Mouse (Mus musculus) forebrain, embryonic 16.5 days (tissue): ENCODE data around the gene Mapk14. TPM values are rescaled to one million over a fixed set of nuclear protein-coding genes. Genes with fewer than 3 reads are reported as not detected.

Experiments used
- ATAC-seq: fragments of 200-750 bp; cut with Nextera tagmentation; 2 replicates; pipeline ENCODE4 v1.8.0; 2017; ENCODE audit warnings: mild to moderate bottlenecking, moderate library complexity
- H3K27ac ChIP-seq: fragments of 300-500 bp; sonication (generic); 2 replicates; pipeline ENCODE4 v1.5.1; 2014; ENCODE audit warnings: low read length, control low read depth
- H3K27me3 ChIP-seq: fragments of 300-500 bp; sonication (generic); replicated peaks from 2 replicates; pipeline ENCODE4 v1.6.1; 2014; ENCODE audit warnings: low read length; ENCODE audit not compliant: control insufficient read depth, insufficient read depth
- H3K36me3 ChIP-seq: fragments of 300-500 bp; sonication (generic); 2 replicates; pipeline ENCODE4 v1.6.1; 2014; ENCODE audit not compliant: control insufficient read depth, insufficient read depth
- H3K4me1 ChIP-seq: fragments of 300-500 bp; sonication (generic); replicated peaks from 2 replicates; pipeline ENCODE4 v1.6.1; 2014; ENCODE audit warnings: low read length; ENCODE audit not compliant: control insufficient read depth, insufficient read depth
- H3K4me2 ChIP-seq: fragments of 300-500 bp; sonication (generic); 2 replicates; pipeline ENCODE4 v1.6.1; 2014; ENCODE audit warnings: mild to moderate bottlenecking, low read length, control low read depth
- H3K4me3 ChIP-seq: fragments of 300-500 bp; sonication (generic); replicated peaks from 2 replicates; pipeline ENCODE4 v1.5.1; 2014; ENCODE audit warnings: mild to moderate bottlenecking, low read length, control low read depth
- H3K9ac ChIP-seq: fragments of 300-500 bp; sonication (generic); replicated peaks from 2 replicates; pipeline ENCODE4 v1.6.1; 2014; ENCODE audit warnings: low read depth, low read length, control low read depth
- H3K9me3 ChIP-seq: fragments of 300-500 bp; sonication (generic); 2 replicates; pipeline ENCODE4 v1.6.1; 2016; ENCODE audit warnings: low read length; ENCODE audit not compliant: control insufficient read depth
- WGBS: fragments of 180-500 bp; shearing (Covaris S2); extraction: QIAGEN DNeasy Blood & Tissue Kit; methylation state at CpG from one replicate; pipeline ENCODE4 v1.1.7; 2014; 5-methylcytosine and 5-hydroxymethylcytosine counted together
- polyA plus RNA-seq: library from polyadenylated mRNA; unstranded; fragments of >200 nt; fragmentation: Nextera tagmentation; extraction: Ambion mirVana; gene quantifications from 2 replicates; pipeline ENCODE4 v1.2.1, GENCODE M21; 2015

The Mapk14 gene
- polyA plus RNA-seq = 27.2 and 27.8 TPM in 2 replicates

- Histone ChIP-seq H3K9ac (peak within 1 kb of the TSS; percentile 94), H3K36me3 (no peaks in the 10 kb centered on the region), H3K4me3 (peak within 1 kb of the TSS; percentile 97), H3K27me3 (no peaks in the 10 kb centered on the region), H3K4me2 (peak within 1 kb of the TSS; percentile 63), H3K9me3 (no peaks in the 10 kb centered on the region), H3K4me1 (peaks cover 22% of the 10 kb centered on the region), H3K27ac (peak within 1 kb of the TSS; percentile 96)
- WGBS = under 1% methylated on average over 81 of the region's 86 CpGs
- peak; percentile 97 for ATAC-seq
Observed at GRCm38 (mm10) chr17:28690776-28691686, at the start of gene Mapk14. Gene Mapk14 (plus strand): TSS chr17:28691329.

DNA sequence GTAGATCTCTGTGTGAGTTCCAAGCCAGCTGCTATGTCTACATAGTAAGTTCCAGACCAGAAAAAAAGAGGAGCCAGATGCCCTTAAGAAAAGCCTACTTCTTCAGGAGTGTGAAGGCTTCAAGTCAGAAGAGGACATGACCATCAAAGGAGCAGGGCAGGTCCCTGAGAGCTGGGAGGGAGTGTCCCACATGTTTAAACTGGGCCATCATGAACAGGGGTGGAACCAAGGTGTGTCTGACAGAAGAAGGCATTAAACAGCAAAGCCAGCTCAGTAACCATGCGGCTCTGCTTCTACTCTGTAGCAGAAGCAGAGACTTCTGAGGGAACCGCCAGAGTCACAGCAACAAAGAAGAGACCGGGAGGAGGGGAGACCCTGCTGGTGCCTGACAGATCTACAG is 47.4 kb upstream of the Mapk14 start:
- WGBS = 39% methylated on average over 3 of the region's 3 CpGs

GRCm38 (mm10) chr17:28644112-28644511 is 47.0 kb upstream of the Mapk14 start:
- no peak for ATAC-seq
- no peak overlapping the region for H3K4me3 ChIP-seq
- no peaks in the 10 kb centered on the region for H3K4me1 ChIP-seq
- H3K9me3 ChIP-seq = no peaks in the 10 kb centered on the region
- H3K9ac ChIP-seq = no peak overlapping the region
- H3K27ac ChIP-seq = no peak overlapping the region
- no peak overlapping the region for H3K4me2 ChIP-seq
- 60% methylated on average over 4 of the region's 4 CpGs for WGBS
- no peaks in the 10 kb centered on the region for H3K27me3 ChIP-seq
- H3K36me3 ChIP-seq = no peaks in the 10 kb centered on the region

More for the DNA sequence above, 47.4 kb upstream of the Mapk14 start:
- no peak for ATAC-seq
- H3K27ac ChIP-seq = no peak overlapping the region
- H3K36me3 ChIP-seq = no peaks in the 10 kb centered on the region
- no peaks in the 10 kb centered on the region for H3K27me3 ChIP-seq
- H3K4me3 ChIP-seq = no peak overlapping the region
- no peaks in the 10 kb centered on the region for H3K9me3 ChIP-seq
- no peak overlapping the region for H3K4me2 ChIP-seq
- no peak overlapping the region for H3K9ac ChIP-seq
- H3K4me1 ChIP-seq = no peaks in the 10 kb centered on the region

- no peak for ATAC-seq
- Histone ChIP-seq H3K4me1 (no peaks in the 10 kb centered on the region), H3K27ac (no peak overlapping the region), H3K36me3 (no peaks in the 10 kb centered on the region), H3K27me3 (no peaks in the 10 kb centered on the region), H3K9me3 (no peaks in the 10 kb centered on the region), H3K9ac (no peak overlapping the region), H3K4me2 (no peak overlapping the region), H3K4me3 (no peak overlapping the region)
- 71% methylated on average over 3 of the region's 3 CpGs for WGBS
Observed at GRCm38 (mm10) chr17:28646221-28646620, 44.9 kb upstream of the Mapk14 start.

- no peak overlapping the region for H3K9ac ChIP-seq
- WGBS = 50% methylated on average over 6 of the region's 6 CpGs
- no peaks in the 10 kb centered on the region for H3K9me3 ChIP-seq
- no peak overlapping the region for H3K4me2 ChIP-seq
- no peaks in the 10 kb centered on the region for H3K27me3 ChIP-seq
- no peaks in the 10 kb centered on the region for H3K36me3 ChIP-seq
- ATAC-seq = no peak
- H3K4me1 ChIP-seq = no peaks in the 10 kb centered on the region
- no peak overlapping the region for H3K4me3 ChIP-seq
- no peak overlapping the region for H3K27ac ChIP-seq
Observed at GRCm38 (mm10) chr17:28648607-28649370, 42.3 kb upstream of the Mapk14 start.

- 65% methylated on average over 3 of the region's 3 CpGs for WGBS
- H3K9me3 ChIP-seq = no peaks in the 10 kb centered on the region
- no peak overlapping the region for H3K4me2 ChIP-seq
- no peak overlapping the region for H3K4me3 ChIP-seq
- H3K27me3 ChIP-seq = no peaks in the 10 kb centered on the region
- H3K27ac ChIP-seq = no peak overlapping the region
- no peaks in the 10 kb centered on the region for H3K36me3 ChIP-seq
- no peaks in the 10 kb centered on the region for H3K4me1 ChIP-seq
- H3K9ac ChIP-seq = no peak overlapping the region
- ATAC-seq = no peak
Observed at GRCm38 (mm10) chr17:28650268-28650667, 40.9 kb upstream of the Mapk14 start.

GRCm38 (mm10) chr17:28657936-28658335 is 33.2 kb upstream of the Mapk14 start:
- Histone ChIP-seq H3K4me1 (peaks cover 13% of the 10 kb centered on the region), H3K9ac (no peak overlapping the region), H3K9me3 (no peaks in the 10 kb centered on the region), H3K27ac (peak overlapping the region; percentile 10; the same call in 1 of the 2 replicates), H3K4me2 (no peak overlapping the region), H3K36me3 (no peaks in the 10 kb centered on the region), H3K27me3 (no peaks in the 10 kb centered on the region), H3K4me3 (no peak overlapping the region)
- ATAC-seq = peak; percentile 90
- WGBS = 5% methylated on average over 4 of the region's 4 CpGs

DNA sequence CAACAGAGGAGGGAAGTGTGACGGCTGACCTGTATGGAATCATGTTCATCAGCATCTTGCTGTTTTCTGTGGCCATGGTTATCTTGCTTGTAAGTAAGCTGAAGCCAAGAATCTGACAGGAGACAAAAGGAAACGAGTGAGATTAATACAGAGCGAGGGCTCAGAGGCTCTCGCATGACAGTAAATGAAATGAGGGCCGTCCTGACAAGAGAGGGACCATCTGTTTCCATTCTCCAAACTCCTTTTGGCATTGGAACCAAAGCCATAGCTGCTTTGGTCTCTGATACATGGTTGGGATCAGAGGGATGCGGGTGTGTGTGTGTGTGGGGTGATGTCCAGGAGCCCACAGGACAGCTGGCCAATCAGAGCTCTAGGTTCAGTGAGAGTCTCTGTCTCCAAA is 31.6 kb upstream of the Mapk14 start:
- Histone ChIP-seq H3K9me3 (no peaks in the 10 kb centered on the region), H3K4me2 (no peak overlapping the region), H3K4me3 (no peak overlapping the region), H3K9ac (no peak overlapping the region), H3K27ac (no peak overlapping the region), H3K36me3 (no peaks in the 10 kb centered on the region), H3K27me3 (no peaks in the 10 kb centered on the region), H3K4me1 (peaks cover 13% of the 10 kb centered on the region)
- ATAC-seq = no peak
- WGBS = 35% methylated on average over 6 of the region's 6 CpGs

DNA sequence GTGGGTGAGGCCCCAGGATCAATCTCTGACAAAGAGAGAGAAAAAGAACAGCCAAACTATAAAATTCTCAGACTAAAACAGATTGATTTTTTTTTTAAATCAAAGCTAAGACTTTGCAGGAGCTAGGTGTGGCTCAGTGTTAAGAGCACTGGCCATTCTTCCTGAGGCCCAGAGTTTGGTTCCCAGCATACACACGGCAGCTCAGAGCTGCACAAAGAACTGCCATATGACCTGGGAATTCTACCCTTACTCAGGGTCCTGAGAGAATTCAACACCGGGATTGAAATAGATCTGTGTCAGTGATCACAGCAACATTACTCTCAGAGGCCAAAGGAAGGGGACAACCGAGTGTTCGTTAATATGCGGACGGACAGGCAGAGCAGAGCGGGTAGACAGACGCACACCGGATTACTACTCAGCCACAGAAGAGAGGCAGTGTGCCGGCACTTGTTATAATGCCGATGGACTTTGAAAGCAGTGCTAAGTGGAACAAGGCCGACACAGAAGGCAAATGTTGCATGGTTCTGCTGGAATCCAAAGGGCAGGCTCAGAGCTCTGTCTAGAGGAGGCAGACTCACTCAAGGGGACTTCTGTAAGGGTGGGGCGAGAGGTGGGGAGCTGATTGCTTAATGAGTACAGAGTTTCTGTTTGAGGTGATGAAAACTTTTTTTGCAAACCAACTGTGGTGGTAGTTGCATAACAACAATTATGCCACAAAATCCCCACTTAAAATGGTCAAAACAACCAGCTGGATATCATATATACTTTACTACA is 8.6 kb upstream of the Mapk14 start:
- Histone ChIP-seq H3K9ac (no peak overlapping the region), H3K4me2 (no peak overlapping the region), H3K4me3 (no peak overlapping the region), H3K9me3 (no peaks in the 10 kb centered on the region), H3K27me3 (no peaks in the 10 kb centered on the region), H3K36me3 (no peaks in the 10 kb centered on the region), H3K27ac (no peak overlapping the region), H3K4me1 (no peaks in the 10 kb centered on the region)
- ATAC-seq = no peak
- 66% methylated on average over 13 of the region's 13 CpGs for WGBS
